Mouse (Mus musculus): Measurements from ENCODE around the gene Fads2. TPM values are rescaled to one million over a fixed set of nuclear protein-coding genes. Genes with fewer than 3 reads are reported as not detected.
A peak's percentile ranks its signal among the peaks of the same experiment; 100 is the strongest.

Fads2 gene
- polyA plus RNA-seq, 1 experiment: 131 TPM

GRCm38 (mm10) chr19:10105034-10105493 is 3.5 kb upstream of the Fads2 start:
- no peak for DNase-seq (ENCODE audit: low read depth, low spot score)
- WGBS: 83% methylated on average over 10 of the region's 10 CpGs

GRCm38 (mm10) chr19:10104234-10104633 is 2.7 kb upstream of the Fads2 start:
- no peak for DNase-seq (ENCODE audit: low read depth, low spot score)

GRCm38 (mm10) chr19:10102054-10102700 is 631 bp upstream of the Fads2 start:
- 3% methylated on average over 24 of the region's 25 CpGs for WGBS
- no peak for DNase-seq (ENCODE audit: low read depth, low spot score)

More at GRCm38 (mm10) chr19:10104234-10104633, 2.7 kb upstream of the Fads2 start:
- 57% methylated on average over 6 of the region's 6 CpGs for WGBS

GRCm38 (mm10) chr19:10100631-10101071 is 895 bp downstream of the Fads2 start:
- peak; percentile 67 for DNase-seq (ENCODE audit: low read depth, low spot score)
- 1% methylated on average over 21 of the region's 21 CpGs for WGBS

- WGBS: 66% methylated on average over 5 of the region's 5 CpGs
Measured at GRCm38 (mm10) chr19:10097826-10098225, 3.7 kb downstream of the Fads2 start.

GRCm38 (mm10) chr19:10096371-10096876 is 5.1 kb downstream of the Fads2 start:
- WGBS: 67% methylated on average over 2 of the region's 2 CpGs
- no peak for DNase-seq (ENCODE audit: low read depth, low spot score)

More at GRCm38 (mm10) chr19:10097826-10098225, 3.7 kb downstream of the Fads2 start:
- DNase-seq (ENCODE audit: low read depth, low spot score): no peak

- 34% methylated on average over 4 of the region's 4 CpGs for WGBS
- DNase-seq (ENCODE audit: low read depth, low spot score): no peak
Measured at GRCm38 (mm10) chr19:10094695-10095094, 6.9 kb downstream of the Fads2 start.

GRCm38 (mm10) chr19:10093829-10094228 is 7.7 kb downstream of the Fads2 start:
- DNase-seq (ENCODE audit: low read depth, low spot score): no peak
- 84% methylated on average over 4 of the region's 4 CpGs for WGBS

- no peak for DNase-seq (ENCODE audit: low read depth, low spot score)
- 61% methylated on average over 4 of the region's 4 CpGs for WGBS
Measured at GRCm38 (mm10) chr19:10086976-10087375, 14.6 kb downstream of the Fads2 start.

GRCm38 (mm10) chr19:10085454-10085853 is 16.1 kb downstream of the Fads2 start:
- WGBS: 82% methylated on average over 9 of the region's 9 CpGs
- DNase-seq (ENCODE audit: low read depth, low spot score): no peak

GRCm38 (mm10) chr19:10082105-10082504 is 19.4 kb downstream of the Fads2 start:
- 40% methylated on average over 3 of the region's 3 CpGs for WGBS
- DNase-seq (ENCODE audit: low read depth, low spot score): no peak

GRCm38 (mm10) chr19:10080384-10080783 is 21.2 kb downstream of the Fads2 start:
- no peak for DNase-seq (ENCODE audit: low read depth, low spot score)
- 33% methylated on average over 7 of the region's 7 CpGs for WGBS

GRCm38 (mm10) chr19:10078392-10078791 is 23.2 kb downstream of the Fads2 start:
- no peak for DNase-seq (ENCODE audit: low read depth, low spot score)
- 53% methylated on average over 6 of the region's 6 CpGs for WGBS

- 92% methylated on average over 5 of the region's 5 CpGs for WGBS
- no peak for DNase-seq (ENCODE audit: low read depth, low spot score)
Measured at GRCm38 (mm10) chr19:10073145-10073544, 28.4 kb downstream of the Fads2 start.

GRCm38 (mm10) chr19:10071892-10072291 is 29.7 kb downstream of the Fads2 start:
- no peak for DNase-seq (ENCODE audit: low read depth, low spot score)

GRCm38 (mm10) chr19:10071166-10071565 is 30.4 kb downstream of the Fads2 start:
- WGBS: 59% methylated on average over 5 of the region's 5 CpGs
- DNase-seq (ENCODE audit: low read depth, low spot score): no peak

More at GRCm38 (mm10) chr19:10071892-10072291, 29.7 kb downstream of the Fads2 start:
- 75% methylated on average over 4 of the region's 4 CpGs for whole genome bisulfite sequencing

GRCm38 (mm10) chr19:10070186-10070980 is 31.2 kb downstream of the Fads2 start:
- DNase-seq (ENCODE audit: low read depth, low spot score): no peak
- 91% methylated on average over 8 of the region's 8 CpGs for WGBS

- no peak for DNase-seq (ENCODE audit: low read depth, low spot score)
Measured at GRCm38 (mm10) chr19:10067701-10068100, 33.8 kb downstream of the Fads2 start.

GRCm38 (mm10) chr19:10066502-10066901 is 35.0 kb downstream of the Fads2 start:
- WGBS: 24% methylated on average over 3 of the region's 3 CpGs
- no peak for DNase-seq (ENCODE audit: low read depth, low spot score)

More at GRCm38 (mm10) chr19:10067701-10068100, 33.8 kb downstream of the Fads2 start:
- WGBS: 47% methylated on average over 7 of the region's 7 CpGs

- 36% methylated on average over 4 of the region's 4 CpGs for WGBS
- no peak for DNase-seq (ENCODE audit: low read depth, low spot score)
Measured at GRCm38 (mm10) chr19:10066189-10066500, 35.4 kb downstream of the Fads2 start.

All from large intestine, adult 2 months (tissue).